Mouse (Mus musculus) liver, embryonic 13.5 days (tissue): ENCODE measurements around the gene Adssl1. TPM values are rescaled to one million over a fixed set of nuclear protein-coding genes. Genes with fewer than 3 reads are reported as not detected.

Experiments used
- ATAC-seq: fragments of 200-750 bp; cut with Nextera tagmentation; 2 replicates; pipeline ENCODE4 v1.8.0; 2017; ENCODE audit warnings: low read depth, mild to moderate bottlenecking, moderate number of reproducible peaks, moderate library complexity
- DNase-seq: peaks from one replicate; pipeline ENCODE4 v3.0.0; 2022
- H3K27ac ChIP-seq: fragments of 300-500 bp; sonication (generic); 2 replicates; pipeline ENCODE4 v1.5.1; 2015; ENCODE audit warnings: moderate library complexity, mild to moderate bottlenecking, inconsistent platforms
- H3K27me3 ChIP-seq: fragments of 300-500 bp; sonication (generic); 2 replicates; pipeline ENCODE4 v1.6.1; 2015; ENCODE audit warnings: mild to moderate bottlenecking, inconsistent platforms
- H3K36me3 ChIP-seq: fragments of 300-500 bp; sonication (generic); 2 replicates; pipeline ENCODE4 v1.6.1; 2015; ENCODE audit warnings: mild to moderate bottlenecking, inconsistent platforms
- H3K4me1 ChIP-seq: fragments of 300-500 bp; sonication (generic); replicated peaks from 2 replicates; pipeline ENCODE4 v1.6.1; 2015; ENCODE audit warnings: inconsistent platforms
- H3K4me2 ChIP-seq: fragments of 300-500 bp; sonication (generic); 2 replicates; pipeline ENCODE4 v1.6.1; 2015; ENCODE audit warnings: inconsistent platforms, mild to moderate bottlenecking, moderate library complexity
- H3K4me3 ChIP-seq: fragments of 300-500 bp; sonication (generic); replicated peaks from 2 replicates; pipeline ENCODE4 v1.5.1; 2015; ENCODE audit warnings: mild to moderate bottlenecking, inconsistent platforms
- H3K9ac ChIP-seq: fragments of 300-500 bp; sonication (generic); 2 replicates; pipeline ENCODE4 v1.6.1; 2015; ENCODE audit warnings: mild to moderate bottlenecking, inconsistent platforms
- H3K9me3 ChIP-seq: fragments of 300-500 bp; sonication (generic); replicated peaks from 2 replicates; pipeline ENCODE4 v1.6.1; 2016; ENCODE audit warnings: inconsistent platforms
- WGBS: fragments of 180-500 bp; shearing (Covaris S2); methylation state at CpG from one replicate; pipeline ENCODE4 v1.1.7; 2015; ENCODE audit not compliant: insufficient replicate concordance; 5-methylcytosine and 5-hydroxymethylcytosine counted together
- polyA plus RNA-seq: library from polyadenylated mRNA; unstranded; fragments of >200 nt; fragmentation: Nextera tagmentation; extraction: Ambion mirVana; gene quantifications from 2 replicates; pipeline ENCODE4 v1.2.1, GENCODE M21; 2015

Gene Adssl1
- polyA plus RNA-seq, 1 experiment from 2014 or later = 6.7 TPM

DNA sequence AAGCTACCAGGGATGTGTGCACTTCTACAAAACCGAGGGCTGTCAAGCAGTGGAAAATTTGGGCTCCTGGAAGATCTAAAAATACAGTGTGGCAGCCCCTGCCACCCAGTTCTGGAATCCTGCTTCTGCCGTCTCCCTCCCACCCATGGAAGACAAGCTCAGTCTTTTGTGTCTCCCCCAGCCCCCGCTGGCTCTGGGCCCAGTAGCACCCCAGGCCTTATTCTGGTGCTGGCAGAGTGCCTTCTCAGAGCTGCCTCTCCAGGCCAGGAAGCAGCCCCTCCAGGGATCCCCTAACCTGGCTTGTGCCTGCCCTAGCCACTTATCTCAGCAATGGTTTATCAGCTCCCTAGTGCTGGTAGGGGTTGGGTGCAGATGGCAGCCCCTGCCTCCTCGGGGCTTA, 24.9 kb upstream of the Adssl1 start:
- Histone ChIP-seq H3K36me3 (0 out of 2 replicates have a peak, but pooled peaks cover 3% of the 10 kb centered on the region), H3K9me3 (no peaks in the 10 kb centered on the region), H3K27me3 (no peaks in the 10 kb centered on the region), H3K4me3 (no peak overlapping the region), H3K27ac (peak overlapping the region; percentile 58), H3K4me2 (no peak overlapping the region), H3K9ac (0 out of 2 replicates have a peak overlapping the region, but pooled peaks have one; percentile 15), H3K4me1 (peaks cover 90% of the 10 kb centered on the region)
- 29% methylated on average over 4 of the region's 4 CpGs for WGBS
- DNase-seq (no peak), ATAC-seq (no peak)

DNA sequence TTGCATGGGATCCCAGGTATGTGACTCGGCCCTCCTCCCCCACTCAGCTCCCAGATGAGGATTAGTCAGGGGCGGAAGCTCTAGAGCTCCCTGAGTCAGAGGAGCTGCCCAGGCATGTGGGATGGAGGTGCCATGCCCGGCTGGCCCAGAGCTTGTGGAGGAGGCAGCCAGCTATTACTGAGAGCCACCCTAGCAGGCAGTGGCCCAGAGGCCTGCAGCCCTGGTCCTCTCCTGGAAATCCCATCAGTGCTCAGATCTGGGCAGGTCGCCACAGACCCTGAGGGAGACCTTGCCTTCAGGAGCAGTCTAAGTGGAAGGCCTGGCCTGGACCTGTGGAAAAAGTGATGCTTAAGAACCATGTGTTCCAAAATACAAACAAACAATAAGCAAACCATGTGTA, 24.2 kb upstream of the Adssl1 start:
- Histone ChIP-seq H3K9ac (0 out of 2 replicates have a peak overlapping the region, but pooled peaks have one; percentile 15), H3K9me3 (no peaks in the 10 kb centered on the region), H3K36me3 (peaks cover 9% of the 10 kb centered on the region; the same call in 1 of the 2 replicates), H3K4me3 (no peak overlapping the region), H3K27me3 (no peaks in the 10 kb centered on the region), H3K4me2 (no peak overlapping the region), H3K4me1 (peaks cover 91% of the 10 kb centered on the region), H3K27ac (0 out of 2 replicates have a peak overlapping the region, but pooled peaks have one; percentile 58)
- ATAC-seq (no peak), DNase-seq (no peak)
- 57% methylated on average over 4 of the region's 4 CpGs for WGBS

DNA sequence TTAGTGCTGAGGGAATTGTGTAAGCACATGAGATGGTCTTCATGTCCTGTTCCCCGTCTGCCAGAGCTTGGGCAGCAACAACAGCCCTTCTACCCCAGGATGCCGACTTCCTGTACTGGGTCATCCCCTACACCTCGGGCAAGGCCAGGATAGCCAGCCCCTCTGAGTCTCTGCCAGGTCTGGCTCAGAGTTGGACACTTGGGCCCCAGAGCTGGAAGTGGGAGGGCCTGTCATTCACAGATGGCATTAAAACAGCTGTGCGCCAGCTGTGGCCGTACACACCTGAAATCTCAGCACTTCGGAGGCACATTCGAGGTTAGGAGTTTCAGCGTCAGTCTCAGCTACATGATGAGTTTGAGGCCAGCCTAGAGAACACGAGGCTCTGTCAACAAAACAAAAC, 23.4 kb upstream of the Adssl1 start:
- Histone ChIP-seq H3K9me3 (no peaks in the 10 kb centered on the region), H3K36me3 (peaks cover 14% of the 10 kb centered on the region; the same call in 1 of the 2 replicates), H3K9ac (no peak overlapping the region), H3K4me1 (peaks cover 87% of the 10 kb centered on the region), H3K27me3 (no peaks in the 10 kb centered on the region), H3K27ac (no peak overlapping the region), H3K4me3 (no peak overlapping the region), H3K4me2 (no peak overlapping the region)
- ATAC-seq (no peak), DNase-seq (no peak)
- 58% methylated on average over 9 of the region's 9 CpGs for WGBS

DNA sequence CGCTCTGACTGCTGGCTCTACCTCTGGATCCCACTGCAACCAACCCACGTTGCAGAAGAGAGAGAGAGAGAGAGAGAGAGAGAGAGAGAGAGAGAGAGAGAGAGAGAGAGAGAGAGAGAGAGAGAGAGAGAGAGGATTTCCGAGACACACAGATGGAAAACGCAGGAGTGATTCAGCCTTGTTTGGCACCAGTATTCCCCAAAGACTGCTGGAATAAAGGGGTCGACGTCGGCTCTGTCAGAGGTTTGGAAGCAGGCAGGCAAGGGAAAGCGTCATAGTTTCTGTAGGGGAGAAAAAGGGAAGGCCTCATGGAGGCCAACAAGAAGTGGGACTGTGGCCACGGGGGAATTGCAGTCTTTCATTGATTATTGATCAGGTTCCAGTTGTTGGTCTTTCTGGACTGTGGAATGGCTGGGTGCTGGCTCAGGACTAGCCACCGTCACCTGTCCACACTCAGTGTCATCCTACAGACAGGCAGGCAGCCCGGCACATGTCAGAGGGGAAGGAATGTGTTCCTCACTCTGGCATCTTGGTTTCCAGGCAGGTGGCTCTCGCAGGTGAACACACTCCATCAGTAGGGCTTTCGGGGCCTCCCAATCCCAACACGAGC, 22.8 kb upstream of the Adssl1 start:
- Histone ChIP-seq H3K27ac (no peak overlapping the region), H3K9ac (no peak overlapping the region), H3K4me3 (no peak overlapping the region), H3K9me3 (no peaks in the 10 kb centered on the region), H3K4me2 (no peak overlapping the region), H3K27me3 (no peaks in the 10 kb centered on the region), H3K36me3 (peaks cover 20% of the 10 kb centered on the region; the same call in 1 of the 2 replicates), H3K4me1 (peaks cover 82% of the 10 kb centered on the region)
- DNase-seq = no peak
- 63% methylated on average over 14 of the region's 14 CpGs for WGBS
- ATAC-seq = no peak

DNA sequence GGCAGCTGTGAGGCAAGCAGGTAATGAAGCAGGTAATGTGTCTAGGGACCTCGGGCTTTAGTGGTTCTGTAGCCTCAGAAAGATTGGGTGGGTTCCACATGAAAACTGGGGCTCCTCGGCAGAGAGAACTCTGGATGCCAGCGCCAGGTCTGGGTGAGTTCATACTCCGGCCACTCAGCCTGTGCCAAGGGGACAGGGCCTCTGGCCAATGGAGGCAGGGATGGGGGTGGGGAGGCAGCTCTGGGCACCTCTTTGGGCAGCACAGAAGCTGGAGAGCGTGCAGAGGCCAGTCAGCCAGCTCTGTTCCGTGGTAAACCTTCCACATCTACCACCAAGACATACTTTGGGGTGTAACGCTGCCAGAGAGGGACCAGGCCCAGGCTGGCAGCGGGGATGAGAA, 22.2 kb upstream of the Adssl1 start:
- DNase-seq (no peak), ATAC-seq (no peak)
- 81% methylated on average over 8 of the region's 8 CpGs for WGBS
- Histone ChIP-seq H3K27ac (no peak overlapping the region), H3K36me3 (peaks cover 24% of the 10 kb centered on the region; the same call in 1 of the 2 replicates), H3K4me1 (peaks cover 77% of the 10 kb centered on the region), H3K4me2 (no peak overlapping the region), H3K9me3 (no peaks in the 10 kb centered on the region), H3K4me3 (no peak overlapping the region), H3K9ac (no peak overlapping the region), H3K27me3 (no peaks in the 10 kb centered on the region)

DNA sequence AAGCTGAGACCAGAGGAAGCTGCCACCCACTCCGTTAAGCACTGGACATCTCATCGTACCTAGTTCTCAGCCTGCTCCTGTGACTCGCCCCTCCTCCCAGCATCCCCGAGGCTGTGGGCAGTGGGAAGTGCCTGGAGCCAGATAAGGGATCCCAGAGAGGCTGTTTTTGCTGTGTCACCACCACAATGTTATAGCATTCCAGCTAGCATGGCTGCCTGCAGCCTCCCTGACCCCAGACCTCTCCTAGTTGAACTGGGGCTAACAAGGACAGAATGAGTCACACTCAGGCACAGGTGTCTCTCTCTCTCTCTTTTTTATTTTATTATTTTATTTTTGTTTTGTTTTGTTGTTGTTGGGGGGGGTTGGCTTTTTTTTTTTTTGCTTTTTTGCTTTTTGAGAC, 20.6 kb upstream of the Adssl1 start:
- peaks cover 33% of the 10 kb centered on the region; the same call in 1 of the 2 replicates for H3K36me3 ChIP-seq
- 0 out of 2 replicates have a peak overlapping the region, but pooled peaks have one; percentile 12 for H3K4me2 ChIP-seq
- H3K4me1 ChIP-seq = peaks cover 62% of the 10 kb centered on the region
- H3K9me3 ChIP-seq = no peaks in the 10 kb centered on the region
- no peak overlapping the region for H3K9ac ChIP-seq
- H3K27ac ChIP-seq = peak overlapping the region; percentile 47; the same call in 1 of the 2 replicates
- 1% methylated on average over 4 of the region's 4 CpGs for WGBS
- ATAC-seq (peak; percentile 75), DNase-seq (peak; percentile 63)
- H3K27me3 ChIP-seq = no peaks in the 10 kb centered on the region
- no peak overlapping the region for H3K4me3 ChIP-seq

DNA sequence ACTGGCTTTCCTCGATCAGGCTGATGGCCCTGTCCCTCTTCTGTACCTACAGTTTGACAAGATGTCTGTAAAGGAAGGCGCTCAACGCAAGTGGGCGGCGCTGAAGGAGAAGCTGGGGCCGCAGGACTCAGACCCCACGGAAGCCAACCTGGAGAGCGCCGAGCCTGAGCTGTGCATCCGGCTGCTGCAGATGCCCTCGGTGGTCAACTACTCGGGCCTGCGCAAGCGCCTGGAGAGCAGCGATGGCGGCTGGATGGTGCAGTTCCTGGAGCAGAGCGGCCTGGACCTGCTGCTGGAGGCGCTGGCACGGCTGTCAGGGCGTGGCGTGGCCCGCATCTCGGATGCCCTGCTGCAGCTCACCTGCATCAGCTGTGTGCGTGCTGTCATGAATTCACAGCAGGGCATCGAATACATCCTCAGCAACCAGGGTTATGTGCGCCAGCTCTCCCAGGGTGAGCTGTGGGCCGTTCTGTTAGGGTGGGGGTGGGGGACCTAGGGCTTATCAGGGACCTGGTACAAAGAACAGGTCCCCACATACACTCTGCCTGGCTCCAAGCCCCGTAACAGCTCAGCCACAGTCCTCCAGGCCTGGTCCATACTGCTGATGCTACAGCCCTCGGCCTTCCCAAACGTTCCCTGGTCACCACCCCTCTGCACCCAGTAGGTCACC, 19.8 kb upstream of the Adssl1 start:
- no peak overlapping the region for H3K4me2 ChIP-seq
- DNase-seq = no peak
- H3K27me3 ChIP-seq = no peaks in the 10 kb centered on the region
- 0 out of 2 replicates have a peak overlapping the region, but pooled peaks have one; percentile 47 for H3K27ac ChIP-seq
- ATAC-seq = no peak
- WGBS = 66% methylated on average over 30 of the region's 30 CpGs
- H3K9ac ChIP-seq = no peak overlapping the region; the same call in 1 of the 2 replicates
- no peak overlapping the region for H3K4me3 ChIP-seq
- peaks cover 39% of the 10 kb centered on the region for H3K36me3 ChIP-seq
- H3K9me3 ChIP-seq = no peaks in the 10 kb centered on the region
- H3K4me1 ChIP-seq = peaks cover 53% of the 10 kb centered on the region

DNA sequence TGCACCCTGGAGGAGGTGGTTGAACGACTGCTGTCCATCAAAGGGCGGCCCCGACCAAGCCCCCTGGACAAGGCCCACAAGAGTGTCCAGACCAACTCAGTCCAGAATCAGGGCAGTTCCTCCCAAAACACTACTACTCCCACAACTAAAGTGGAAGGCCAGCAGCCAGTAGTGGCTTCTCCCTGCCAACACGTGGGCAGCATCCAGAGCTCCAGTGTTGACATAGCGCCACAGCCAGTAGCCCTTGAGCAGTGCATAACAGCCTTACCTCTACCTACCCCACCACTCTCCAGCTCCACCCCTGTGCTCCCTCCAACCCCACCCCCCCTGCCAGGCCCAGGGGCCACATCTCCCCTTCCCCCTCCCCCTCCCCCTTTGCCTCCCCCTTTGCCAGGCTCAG, 15.8 kb upstream of the Adssl1 start:
- WGBS = 65% methylated on average over 5 of the region's 5 CpGs
- Histone ChIP-seq H3K27me3 (no peaks in the 10 kb centered on the region), H3K4me3 (no peak overlapping the region), H3K4me2 (no peak overlapping the region), H3K27ac (no peak overlapping the region), H3K4me1 (peaks cover 17% of the 10 kb centered on the region), H3K9me3 (no peaks in the 10 kb centered on the region), H3K36me3 (peaks cover 56% of the 10 kb centered on the region), H3K9ac (no peak overlapping the region)
- ATAC-seq (no peak), DNase-seq (no peak)

DNA sequence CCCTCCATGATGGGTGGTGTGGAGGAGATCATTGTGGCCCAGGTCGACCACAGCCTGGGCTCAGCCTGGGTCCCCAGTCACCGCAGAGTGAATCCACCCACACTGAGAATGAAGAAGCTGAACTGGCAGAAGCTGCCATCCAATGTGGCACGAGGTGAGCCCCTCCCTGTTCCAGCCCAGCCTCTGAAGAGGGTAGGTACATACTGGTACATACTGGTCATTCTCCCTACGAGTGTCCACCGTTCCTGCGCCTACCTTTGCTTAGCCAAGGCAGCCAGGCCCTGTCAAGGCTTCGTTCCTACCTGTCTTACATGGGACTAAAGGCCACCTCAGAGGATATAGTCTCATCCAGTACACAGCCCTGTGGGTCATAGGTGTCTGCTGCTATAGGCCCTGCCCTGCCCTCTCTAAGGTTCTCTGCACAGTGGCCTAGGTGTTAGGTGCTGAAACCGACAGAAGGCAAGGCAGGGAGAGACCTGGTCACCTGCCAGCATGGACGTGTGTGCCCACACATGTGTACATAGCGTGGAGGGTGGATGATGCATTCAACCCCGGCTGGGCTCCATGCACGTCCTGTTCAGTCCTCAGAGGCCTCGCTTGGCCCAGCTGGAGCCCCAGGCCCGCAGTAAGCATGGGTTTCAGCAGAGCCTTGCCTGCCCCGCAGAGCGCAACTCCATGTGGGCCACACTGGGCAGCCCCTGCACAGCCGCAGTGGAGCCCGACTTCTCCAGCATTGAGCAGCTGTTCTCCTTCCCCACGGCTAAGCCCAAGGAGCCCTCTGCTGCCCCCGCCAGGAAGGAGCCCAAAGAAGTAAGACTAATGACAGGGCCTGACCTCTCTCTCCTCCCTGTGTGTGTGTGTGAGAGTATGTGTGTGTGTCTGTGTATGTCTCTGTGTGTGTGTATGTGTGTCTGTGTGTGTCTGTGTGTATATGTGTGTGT, 14.9 kb upstream of the Adssl1 start:
- H3K9ac ChIP-seq = no peak overlapping the region
- H3K4me3 ChIP-seq = no peak overlapping the region
- no peak overlapping the region for H3K4me2 ChIP-seq
- no peaks in the 10 kb centered on the region for H3K27me3 ChIP-seq
- peak; percentile 50 for ATAC-seq
- no peak overlapping the region for H3K27ac ChIP-seq
- peaks cover 8% of the 10 kb centered on the region for H3K4me1 ChIP-seq
- no peak for DNase-seq
- no peaks in the 10 kb centered on the region for H3K9me3 ChIP-seq
- 66% methylated on average over 20 of the region's 20 CpGs for WGBS
- H3K36me3 ChIP-seq = peaks cover 60% of the 10 kb centered on the region

DNA sequence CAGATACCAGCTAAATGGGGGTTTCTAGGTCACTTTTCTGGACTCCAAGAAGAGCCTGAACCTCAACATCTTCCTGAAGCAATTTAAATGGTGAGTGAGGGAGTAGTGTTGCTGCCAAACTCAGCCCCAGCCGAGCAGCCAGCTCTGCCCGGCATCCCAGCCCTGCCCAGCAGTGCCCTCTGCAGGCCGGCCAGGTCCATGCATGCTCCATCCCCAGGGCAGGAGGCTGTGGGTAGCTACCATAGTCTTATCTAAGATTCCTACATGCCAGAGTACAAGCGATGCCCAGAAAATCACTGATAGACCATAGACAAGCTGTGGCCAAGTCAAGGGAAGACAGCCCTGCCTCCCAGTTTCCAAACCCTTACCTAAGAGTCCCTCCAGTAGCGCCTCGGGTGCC, 14.1 kb upstream of the Adssl1 start:
- Histone ChIP-seq H3K9me3 (no peaks in the 10 kb centered on the region), H3K36me3 (peaks cover 59% of the 10 kb centered on the region), H3K27ac (no peak overlapping the region), H3K9ac (no peak overlapping the region), H3K4me2 (no peak overlapping the region), H3K4me3 (no peak overlapping the region), H3K27me3 (no peaks in the 10 kb centered on the region), H3K4me1 (no peaks in the 10 kb centered on the region; the same call in 1 of the 2 replicates)
- DNase-seq (peak; percentile 51), ATAC-seq (peak; percentile 72)
- 44% methylated on average over 6 of the region's 6 CpGs for WGBS

DNA sequence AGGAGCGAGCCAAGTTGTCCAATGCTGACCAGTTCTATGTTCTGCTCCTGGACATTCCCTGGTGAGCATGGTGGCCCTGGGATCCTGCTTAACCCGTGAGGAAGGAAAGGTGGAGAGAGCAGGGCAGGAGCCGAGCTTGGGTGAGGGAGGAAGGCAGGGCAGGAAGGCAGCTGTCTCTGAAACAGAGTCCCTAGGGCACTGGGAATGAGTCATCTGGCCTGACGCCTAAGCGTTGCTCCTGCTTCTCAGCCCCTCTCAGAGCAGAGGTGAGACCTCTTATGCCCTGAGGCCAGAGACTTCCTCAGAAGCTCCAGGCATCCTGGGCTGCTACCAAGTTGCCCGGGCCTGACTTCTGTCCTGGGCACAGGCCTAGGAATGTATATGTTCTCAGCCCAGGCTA, 12.8 kb upstream of the Adssl1 start:
- ATAC-seq (no peak), DNase-seq (no peak)
- Histone ChIP-seq H3K4me3 (no peak overlapping the region), H3K27ac (no peak overlapping the region), H3K27me3 (no peaks in the 10 kb centered on the region), H3K36me3 (peaks cover 53% of the 10 kb centered on the region), H3K9ac (no peak overlapping the region), H3K4me1 (no peaks in the 10 kb centered on the region), H3K4me2 (no peak overlapping the region), H3K9me3 (no peaks in the 10 kb centered on the region)
- WGBS = 70% methylated on average over 6 of the region's 6 CpGs
